Mouse (Mus musculus) heart, adult 2 months (tissue): ENCODE measurements around the gene Cfap97d1.

ENCODE experiments used
- CTCF ChIP-seq: fragments of 200-600 bp; IDR thresholded peaks from 2 replicates; pipeline ENCODE4 v1.8.1; 2022; ENCODE audit warnings: antibody characterized with exemption, mild to moderate bottlenecking, moderate library complexity
- POLR2A ChIP-seq: fragments of 200-500 bp; IDR thresholded peaks from 2 replicates; pipeline ENCODE4 v1.6.1; 2011; ENCODE audit warnings: mild to moderate bottlenecking, low read depth, low read length, control low read depth; ENCODE audit not compliant: insufficient read depth

DNA sequence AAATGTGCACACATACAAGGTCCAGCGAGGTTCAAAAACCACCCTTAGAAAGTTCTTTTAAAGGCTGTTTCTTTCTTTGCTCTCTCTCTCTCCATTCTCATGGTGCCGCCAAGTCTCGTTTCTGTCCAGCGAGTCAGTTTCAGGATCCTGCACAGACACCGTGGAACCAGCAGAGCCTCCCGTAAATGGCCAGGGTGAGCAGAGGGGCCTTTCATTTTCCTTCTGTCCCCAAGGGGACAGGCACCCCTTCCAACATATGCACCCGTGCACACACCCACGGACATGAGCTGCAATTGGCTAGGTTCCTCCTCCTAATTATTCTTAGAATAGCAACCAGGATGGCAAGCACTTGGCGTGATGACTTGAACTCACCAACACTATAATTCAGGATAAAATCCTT, 10.6 kb upstream of the Cfap97d1 start:
- no peak for TF ChIP-seq CTCF
- TF ChIP-seq POLR2A, result no peak
